Mouse (Mus musculus) c-Kit-positive CD71-positive TER-119-negative erythroid progenitor cells, embryonic 14.5 days (primary cell): ENCODE data around the gene Ago3.

Experiments
- DNase-seq: peaks from one replicate; pipeline ENCODE4 v3.0.0-alpha.2; 2013; ENCODE audit warnings: low read depth

The Ago3 gene

DNA sequence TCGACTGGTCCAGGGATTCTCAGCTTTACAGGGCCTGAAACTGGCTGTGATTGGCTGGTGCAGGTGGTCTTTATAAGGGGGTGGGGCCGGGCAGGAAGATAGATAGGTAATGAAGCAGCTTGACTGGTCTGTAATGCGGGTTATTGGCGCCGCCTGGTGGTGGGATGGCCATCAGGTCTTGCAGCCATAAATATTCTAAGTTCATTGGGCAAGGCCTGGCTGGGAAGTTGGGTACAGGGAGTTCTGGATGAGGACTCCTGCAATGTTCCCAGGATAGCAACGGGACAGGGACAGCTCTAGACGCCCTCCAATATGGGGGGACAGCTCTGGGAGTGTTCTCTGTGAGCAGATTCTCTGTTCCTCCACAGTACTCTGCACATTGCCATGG, 119.4 kb downstream of the Ago3 start:
- DNase-seq: peak; percentile 69

DNA sequence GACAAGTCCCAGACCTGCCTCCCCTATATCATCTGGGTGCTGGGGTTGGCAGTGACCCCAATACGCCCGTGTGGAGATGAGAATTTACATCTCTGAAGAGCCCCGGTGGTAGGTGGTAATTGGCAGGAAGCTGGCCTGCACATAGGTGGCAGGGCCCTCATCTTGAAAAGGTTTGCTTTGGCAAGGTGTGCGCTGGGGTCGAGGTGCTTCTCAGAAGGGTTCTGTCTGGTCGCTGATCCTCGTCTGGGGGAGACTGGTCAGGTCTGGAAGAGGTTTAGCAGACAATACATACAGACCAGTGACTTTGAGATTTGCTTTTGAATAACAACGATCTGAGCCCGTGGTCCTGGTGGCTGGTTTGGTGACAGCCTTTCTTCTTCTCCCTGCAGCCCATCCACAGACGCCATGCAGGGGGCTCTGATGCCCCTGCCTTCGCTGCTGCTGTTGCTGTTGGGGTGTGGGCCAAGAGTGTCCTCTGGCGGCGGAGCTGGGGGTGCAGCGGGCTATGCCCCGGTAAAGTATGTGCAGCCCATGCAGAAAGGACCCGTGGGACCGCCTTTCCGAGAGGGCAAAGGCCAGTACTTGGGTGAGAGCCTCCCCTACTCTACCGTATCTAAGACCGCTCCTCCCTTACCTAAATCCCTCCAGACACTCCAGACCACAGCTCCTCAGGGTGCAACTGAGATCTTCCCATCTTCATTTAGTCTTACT, 120.0 kb downstream of the Ago3 start:
- no peak for DNase-seq

GRCm38 (mm10) chr4:126306827-126307226, 122.5 kb downstream of the Ago3 start:
- no peak for DNase-seq

DNA sequence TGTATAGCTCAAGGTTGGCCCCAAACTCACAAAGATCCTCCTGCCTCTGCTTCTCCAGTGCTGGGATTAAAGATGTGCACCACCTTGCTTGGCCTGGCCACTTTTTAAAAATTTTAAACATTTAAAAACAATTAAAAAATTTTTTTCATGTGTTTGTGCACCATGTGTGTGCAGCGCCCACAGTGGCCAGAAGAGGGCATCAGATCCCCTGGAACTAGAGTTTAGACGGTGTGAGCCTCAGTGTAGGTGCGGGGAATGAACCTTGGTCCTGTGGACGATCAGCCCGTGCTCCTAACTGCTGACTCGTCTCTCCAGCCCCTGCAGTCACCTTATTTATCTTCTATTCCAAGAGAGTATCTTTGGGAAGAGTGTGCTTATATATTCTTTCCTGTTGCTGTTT, 123.3 kb downstream of the Ago3 start:
- no peak for DNase-seq

- DNase-seq: no peak
These were observed 123.9 kb downstream of the Ago3 start for GRCm38 (mm10) chr4:126305428-126305827.

- DNase-seq: no peak
These were observed 125.5 kb downstream of the Ago3 start for GRCm38 (mm10) chr4:126303877-126304276.

DNA sequence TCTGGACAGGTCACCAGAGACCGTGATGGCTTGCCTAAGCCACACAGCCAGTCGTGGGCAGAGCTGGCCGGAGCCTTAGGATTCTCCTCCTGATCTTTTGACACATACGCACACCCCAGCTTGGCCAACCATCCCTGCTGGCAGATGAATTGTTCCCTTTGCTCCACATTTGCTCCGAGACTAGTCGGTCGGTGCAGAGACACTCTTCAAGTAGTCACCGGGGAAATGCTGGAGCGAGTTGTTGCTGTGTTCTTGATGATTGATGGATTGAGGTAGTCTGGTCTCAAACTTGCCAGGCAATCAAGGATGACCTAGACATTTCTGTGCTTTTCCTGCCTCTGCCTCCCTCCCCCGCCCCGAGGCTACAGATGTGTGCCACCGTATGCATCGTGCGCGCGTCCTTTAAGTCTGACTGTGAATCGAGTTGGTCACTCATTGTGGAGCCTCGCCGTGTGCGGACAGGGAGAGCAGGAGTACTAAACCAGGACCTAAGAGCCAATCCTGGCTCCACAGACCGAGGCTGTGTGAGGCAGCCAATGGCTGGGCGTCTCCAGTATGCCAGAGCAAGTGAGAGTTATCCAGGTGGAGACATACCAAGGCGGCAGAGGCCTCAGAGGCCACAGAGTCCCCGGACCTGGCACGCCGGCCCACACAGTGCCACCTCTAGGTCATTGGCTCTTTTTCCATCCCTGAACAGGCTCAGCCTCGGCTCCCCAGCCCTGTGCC, 127.6 kb downstream of the Ago3 start:
- DNase-seq: no peak

GRCm38 (mm10) chr4:126300916-126301583, 128.3 kb downstream of the Ago3 start:
- no peak for DNase-seq

DNA sequence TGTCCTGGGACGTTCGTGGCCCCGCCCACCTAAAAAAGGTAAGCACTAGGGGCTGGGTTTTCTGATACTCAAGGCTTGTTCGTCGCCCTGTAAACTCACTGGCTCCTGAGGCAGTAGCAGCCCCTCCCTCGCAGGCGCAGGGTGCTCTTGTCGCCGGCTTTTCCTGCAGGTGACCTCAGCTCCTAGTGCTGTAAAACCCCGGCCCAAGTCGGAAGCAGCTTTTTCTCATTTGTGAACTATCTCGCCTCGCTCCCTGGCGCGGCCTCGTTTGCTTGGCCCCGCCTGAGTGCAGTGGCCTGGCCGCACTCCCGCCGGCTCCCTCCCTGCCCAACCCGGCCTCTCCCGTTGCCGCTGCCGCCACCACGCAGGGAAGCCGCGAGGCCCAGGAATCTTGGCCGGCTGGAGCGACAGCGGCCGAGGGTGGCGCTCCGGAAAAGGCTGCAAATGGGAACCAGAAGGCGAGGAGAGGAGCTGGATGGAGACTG, 132.7 kb downstream of the Ago3 start:
- DNase-seq: no peak

DNA sequence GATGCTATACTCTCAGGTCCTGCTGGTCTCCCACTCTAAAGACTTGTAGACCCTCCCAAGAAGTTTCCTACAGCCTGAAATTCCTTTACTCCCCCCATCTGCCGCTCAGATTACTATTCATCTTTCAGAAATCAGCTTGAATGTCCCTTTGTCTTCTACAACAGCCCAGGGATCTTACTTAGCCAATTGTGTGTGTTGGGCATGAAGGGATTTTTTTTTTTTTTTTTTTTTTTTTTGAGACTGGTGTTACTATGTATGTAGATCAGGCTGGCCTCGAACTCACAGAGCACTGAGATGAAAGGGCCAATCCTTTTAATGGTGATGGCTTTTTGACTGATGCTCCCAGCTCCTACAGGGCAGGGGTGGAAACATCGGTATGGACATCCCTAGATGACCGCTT, 133.4 kb downstream of the Ago3 start:
- no peak for DNase-seq

- DNase-seq: no peak
These were observed 134.2 kb downstream of the Ago3 start for GRCm38 (mm10) chr4:126295152-126295551.

DNA sequence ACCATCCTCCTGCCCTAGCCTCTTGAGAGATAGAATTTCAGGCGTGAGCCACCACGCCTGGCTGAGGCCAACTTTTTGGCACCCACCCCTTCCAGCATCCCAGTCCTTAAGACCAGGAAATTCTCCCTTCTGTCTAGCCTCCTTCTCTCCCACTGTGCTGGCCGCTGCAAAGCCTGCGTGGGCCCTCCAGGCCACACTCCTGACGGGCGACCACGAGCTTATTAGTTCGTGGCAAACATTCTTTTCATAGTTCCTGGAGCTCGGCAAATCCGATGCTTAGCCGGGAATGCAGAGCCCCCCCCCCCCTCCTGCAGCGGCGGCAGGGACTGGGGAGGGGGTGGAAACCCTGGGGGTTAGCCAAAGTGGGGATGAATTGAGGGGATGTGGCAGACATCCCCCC, 138.2 kb downstream of the Ago3 start:
- no peak for DNase-seq

DNA sequence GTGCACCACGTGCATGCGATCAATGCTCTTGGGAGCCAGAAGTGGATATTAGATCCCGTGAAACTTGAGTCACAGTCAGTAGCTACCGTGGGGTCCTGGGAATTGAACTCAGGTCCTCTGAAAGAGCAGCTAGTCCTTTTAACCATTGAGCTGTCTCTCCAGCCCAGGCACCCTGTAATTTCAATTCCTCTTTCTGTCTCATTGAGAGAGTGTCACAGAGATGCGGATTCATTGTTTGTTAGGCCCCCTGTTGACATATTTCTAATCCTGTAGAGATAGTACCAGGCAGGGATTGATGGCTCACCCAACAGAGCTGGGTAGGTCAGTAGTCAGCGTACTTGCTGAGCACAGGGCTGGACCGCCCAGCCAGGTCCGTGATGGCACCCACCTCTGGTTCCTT, 139.0 kb downstream of the Ago3 start:
- DNase-seq: no peak

GRCm38 (mm10) chr4:126288085-126288666, 141.2 kb downstream of the Ago3 start:
- no peak for DNase-seq

DNA sequence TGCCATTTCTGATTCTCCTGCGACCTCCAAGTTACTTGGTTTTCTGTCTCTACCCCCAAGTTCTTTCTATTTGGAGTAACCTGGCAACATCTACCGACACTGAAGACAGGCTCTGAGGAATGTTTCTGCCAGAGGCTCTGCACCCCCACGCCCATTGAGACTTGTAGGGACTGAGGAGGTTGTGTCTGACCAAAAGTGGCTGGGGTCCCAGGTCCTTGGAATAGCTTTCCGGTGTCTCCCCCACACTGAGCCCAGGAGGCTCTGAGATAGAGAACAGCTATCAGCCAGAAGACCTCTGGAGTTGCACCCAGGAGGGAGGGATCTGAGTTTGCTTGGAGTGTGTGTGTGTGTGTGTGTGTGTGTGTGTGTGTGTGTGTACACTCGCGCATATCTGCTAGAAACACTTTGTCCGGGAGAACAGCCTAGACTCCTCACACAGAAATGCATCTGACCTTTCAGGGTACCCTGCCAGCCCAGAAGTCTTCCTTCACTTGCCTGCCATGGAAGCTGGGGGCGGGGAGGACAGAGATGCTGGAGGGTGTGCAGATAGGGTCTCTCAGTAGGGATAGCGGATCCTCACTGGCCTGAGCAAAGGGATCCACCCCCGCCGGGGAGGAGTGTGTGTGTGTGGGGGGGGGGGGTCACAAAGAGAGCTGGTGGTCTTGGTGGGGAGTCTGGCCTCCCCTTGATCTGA, 141.9 kb downstream of the Ago3 start:
- no peak for DNase-seq

DNA sequence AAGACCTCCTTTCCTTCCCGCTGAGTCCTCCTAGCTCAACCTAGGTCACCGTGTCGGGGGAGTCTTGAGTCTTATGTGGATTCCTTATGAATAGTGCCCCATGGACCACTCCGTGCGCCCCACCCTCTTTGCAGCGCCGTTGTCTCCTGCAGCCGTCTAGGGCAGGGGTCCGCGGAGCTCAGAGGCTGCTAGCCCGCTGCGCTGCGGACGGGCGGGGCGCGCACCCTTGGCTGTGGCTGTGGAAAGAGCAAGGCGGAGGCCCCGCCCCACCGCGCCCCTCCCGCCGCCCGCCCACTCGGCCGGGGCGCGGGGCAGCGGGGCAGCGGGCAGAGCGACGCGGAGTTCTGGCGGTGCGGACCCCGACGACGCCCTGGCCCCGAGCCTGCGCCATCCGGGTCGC, 142.9 kb downstream of the Ago3 start, which contains the start of gene Col8a2:
Col8a2 (plus strand) TSS at position 302 of the 400 bp plus-strand sequence.
- no peak for DNase-seq

GRCm38 (mm10) chr4:126283582-126283981, 145.8 kb downstream of the Ago3 start:
- DNase-seq: no peak

DNA sequence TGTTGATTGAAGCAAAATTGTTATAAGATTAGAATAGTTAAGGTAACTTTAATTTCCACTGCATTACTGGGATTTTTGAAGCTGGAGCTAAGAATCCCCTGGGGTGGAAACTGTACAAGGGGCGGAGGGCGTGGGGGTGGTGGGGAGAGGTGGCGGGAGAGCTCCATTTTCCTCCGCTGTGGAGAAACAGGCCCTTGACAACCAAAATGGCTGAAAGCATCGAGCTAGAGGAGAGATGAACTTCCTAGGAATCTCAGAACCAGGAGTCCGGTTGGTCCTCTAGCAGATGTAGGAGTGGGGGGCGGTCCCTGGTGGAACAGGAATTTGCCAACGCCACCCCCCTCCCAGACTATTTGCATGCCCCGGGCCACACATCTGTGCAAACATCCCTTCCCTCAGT, 147.7 kb downstream of the Ago3 start:
- no peak for DNase-seq
